Mouse (Mus musculus) cerebellum, postnatal 10 days (tissue): Measurements from ENCODE around the gene Gigyf2.

Source experiments
- DNase-seq, 2 experiments: peaks; one replicate each; pipeline ENCODE4 v3.0.0; 2021; ENCODE audit warnings: mixed read lengths in 2 of 2

Gigyf2 gene

GRCm38 (mm10) chr1:87321071-87321470, 5.7 kb upstream of the Gigyf2 start:
- DNase-seq = no peak

GRCm38 (mm10) chr1:87322778-87323177, 4.0 kb upstream of the Gigyf2 start:
- no peak for DNase-seq

GRCm38 (mm10) chr1:87324649-87325048, 2.1 kb upstream of the Gigyf2 start:
- no peak for DNase-seq

- peak in 1 of 2 experiments; percentile 64 for DNase-seq
Observed at GRCm38 (mm10) chr1:87327165-87327861, 515 bp downstream of the Gigyf2 start.

GRCm38 (mm10) chr1:87331774-87332173, 5.0 kb downstream of the Gigyf2 start:
- no peak for DNase-seq

DNA sequence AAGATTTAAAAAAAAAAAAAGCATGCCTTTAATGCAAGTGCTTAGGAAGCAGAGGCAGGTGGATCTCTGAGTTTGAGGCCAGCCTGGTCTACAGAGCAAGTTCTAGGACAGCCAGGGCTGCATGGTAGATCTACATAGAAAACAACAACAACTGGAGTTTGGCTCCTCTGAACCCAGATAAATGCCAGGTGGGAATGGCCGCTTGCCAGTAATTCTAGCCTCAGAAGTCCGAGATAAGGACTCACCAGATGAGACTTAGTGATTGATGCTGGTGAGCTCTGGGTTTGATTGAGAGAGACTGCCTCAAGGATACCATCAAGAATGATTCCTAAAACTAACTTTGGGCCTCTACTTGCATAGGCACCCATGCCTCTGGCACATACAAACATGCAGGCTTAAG, 23.8 kb downstream of the Gigyf2 start:
- peak; percentile 17 to 20 for DNase-seq

GRCm38 (mm10) chr1:87360276-87360675, 33.5 kb downstream of the Gigyf2 start:
- no peak for DNase-seq

- no peak for DNase-seq
Observed at GRCm38 (mm10) chr1:87378024-87378560, 51.3 kb downstream of the Gigyf2 start.

DNA sequence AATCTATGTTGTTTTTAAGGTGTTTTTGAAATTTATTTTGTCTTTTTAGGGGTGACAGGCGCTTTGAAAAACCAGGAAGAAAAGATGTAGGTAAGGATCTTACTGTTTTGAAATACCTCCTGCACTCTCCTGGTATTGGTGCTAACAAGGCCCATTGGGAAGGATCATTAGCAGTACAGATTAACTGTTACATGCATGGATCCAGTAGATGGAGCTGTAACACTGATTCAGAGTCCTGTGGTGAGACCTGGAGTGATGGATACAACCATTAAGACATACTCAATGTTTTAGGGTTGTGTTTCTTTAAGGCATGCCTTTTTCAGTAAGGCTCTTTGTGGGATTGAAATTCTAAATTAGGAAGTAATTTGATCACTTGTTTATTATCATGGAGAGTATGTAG, 53.1 kb downstream of the Gigyf2 start:
- peak in 1 of 2 experiments; percentile 5 for DNase-seq

DNA sequence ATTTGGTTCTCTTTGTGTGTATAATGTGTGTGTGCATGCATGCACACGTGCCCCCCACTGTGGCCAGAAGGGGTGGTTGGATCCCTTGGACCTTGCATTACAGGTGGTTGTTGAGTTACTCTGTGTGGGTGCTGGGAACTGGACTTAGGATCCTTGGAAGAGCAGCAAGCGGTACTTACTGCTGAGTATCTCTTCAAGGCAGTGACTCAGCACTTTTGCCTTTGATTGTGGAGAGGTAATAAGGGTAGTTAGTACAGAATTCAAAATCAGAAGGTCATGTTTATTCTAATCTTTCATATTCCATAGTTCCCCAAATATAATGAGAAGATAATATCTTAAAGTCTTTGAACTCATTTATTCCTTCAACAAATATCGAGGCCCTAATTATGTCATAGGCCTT, 54.4 kb downstream of the Gigyf2 start:
- DNase-seq = no peak

DNA sequence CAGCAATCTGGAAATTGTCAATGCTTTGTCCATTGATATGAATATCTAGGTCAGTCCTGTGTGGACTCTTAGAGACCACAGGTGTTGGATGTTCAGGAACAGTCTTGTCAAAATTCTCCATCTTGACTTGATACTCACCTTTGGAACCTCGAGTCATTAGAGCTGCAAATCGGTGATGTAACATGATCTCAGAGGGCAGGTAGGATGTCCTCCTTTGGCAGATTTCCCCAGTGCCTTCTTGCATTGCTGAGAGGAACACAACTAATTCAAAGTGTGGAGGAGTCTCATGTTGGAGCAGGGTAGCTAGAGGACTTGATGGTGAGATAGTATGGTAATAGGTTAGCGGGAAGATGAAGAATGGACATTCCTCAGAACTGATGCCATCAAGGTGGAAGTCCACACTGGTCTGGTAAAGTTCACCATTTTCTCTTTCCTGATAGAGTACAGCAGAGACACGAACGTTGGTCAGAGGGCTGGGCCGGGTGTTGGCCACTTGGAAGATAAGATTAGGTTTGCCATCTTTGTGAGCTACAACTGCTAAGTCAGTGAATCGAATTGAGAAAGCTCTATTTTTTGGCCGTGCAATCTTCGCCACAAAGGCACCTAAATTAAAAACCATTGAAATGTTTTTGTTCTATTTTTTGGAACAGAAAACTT, 59.8 kb downstream of the Gigyf2 start:
- DNase-seq = no peak

GRCm38 (mm10) chr1:87393444-87394195, 66.8 kb downstream of the Gigyf2 start:
- no peak for DNase-seq

- DNase-seq = peak in 1 of 2 experiments; percentile 4
Observed at GRCm38 (mm10) chr1:87394594-87394993, 67.8 kb downstream of the Gigyf2 start, which contains the start of gene Kcnj13. Gene Kcnj13, minus strand, starts transcription at chr1:87394729.

DNA sequence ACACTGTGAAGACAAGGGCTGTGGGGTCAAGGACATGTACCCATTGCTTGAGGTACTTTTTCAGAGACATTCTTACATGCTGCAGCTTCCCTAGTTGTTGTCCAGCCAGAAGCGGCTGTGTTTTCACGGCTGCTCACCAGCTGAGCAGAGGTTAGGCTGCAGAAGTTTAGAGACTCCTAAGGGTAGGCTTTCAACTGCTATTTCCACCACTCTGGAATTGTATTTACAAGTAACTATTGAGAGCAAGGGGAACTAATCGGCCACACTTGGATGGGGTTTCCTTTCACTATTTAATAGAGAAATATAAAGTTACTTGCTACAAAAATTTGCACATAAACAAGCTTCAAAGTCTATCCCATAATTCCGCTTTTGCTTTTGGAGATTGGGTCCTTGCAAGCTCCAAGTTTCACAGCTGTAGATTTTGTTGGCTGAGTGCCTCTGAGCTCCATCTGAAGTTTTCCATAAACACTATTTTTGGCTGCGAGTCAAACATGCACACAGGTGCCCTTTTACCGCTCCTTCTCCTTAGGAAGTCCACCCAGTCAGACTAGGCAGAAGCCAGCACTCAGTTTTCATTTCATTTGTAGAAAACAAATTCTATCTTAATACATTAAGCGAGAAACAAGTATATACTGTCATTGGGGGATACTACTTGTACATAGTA, 70.3 kb downstream of the Gigyf2 start:
- DNase-seq = peak; percentile 7 to 12

GRCm38 (mm10) chr1:87404710-87405109, 77.9 kb downstream of the Gigyf2 start:
- DNase-seq = no peak

DNA sequence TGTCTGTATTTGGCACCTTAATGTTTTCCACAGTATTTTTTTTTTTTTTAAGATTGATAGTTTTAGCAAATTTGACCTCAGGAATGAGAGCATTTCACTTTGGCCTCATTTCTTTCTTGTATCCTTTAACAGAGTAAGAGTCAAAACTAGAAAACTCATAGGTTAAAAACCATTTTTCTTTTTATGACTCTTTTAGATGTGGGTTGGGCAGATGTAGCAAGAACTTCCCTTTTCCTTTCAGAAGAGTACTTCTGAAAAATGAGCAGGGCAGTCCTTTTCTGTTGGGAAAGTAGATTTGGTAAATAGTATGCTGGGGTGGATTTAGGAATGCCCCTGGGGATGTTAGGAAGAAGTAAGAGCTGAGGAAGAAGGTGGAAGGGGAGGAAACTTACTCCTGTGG, 79.2 kb downstream of the Gigyf2 start:
- no peak for DNase-seq

DNA sequence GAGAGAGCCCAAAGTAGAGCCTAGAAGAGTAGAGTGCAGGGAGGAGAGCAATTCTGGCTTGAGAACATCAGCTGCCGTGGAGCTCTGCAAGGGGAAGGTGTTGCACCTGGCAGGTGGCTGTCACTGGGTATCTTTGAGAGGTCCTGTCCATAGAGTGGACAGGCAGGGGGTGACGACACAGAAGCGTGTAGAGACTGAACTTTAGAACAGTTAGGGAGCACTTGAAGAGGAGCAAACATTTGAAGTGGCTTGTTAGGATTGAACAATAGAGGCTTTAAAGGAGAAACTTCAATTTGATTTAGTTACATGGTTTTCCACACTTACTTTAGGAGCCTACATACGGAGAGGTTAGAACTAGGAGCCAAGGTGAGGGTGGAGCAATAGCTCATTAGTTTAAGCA, 82.6 kb downstream of the Gigyf2 start:
- DNase-seq = no peak

- peak; percentile 30 to 38 for DNase-seq
Observed at GRCm38 (mm10) chr1:87418733-87419132, 91.9 kb downstream of the Gigyf2 start.

- DNase-seq = no peak
Observed at GRCm38 (mm10) chr1:87435125-87435524, 108.3 kb downstream of the Gigyf2 start.

GRCm38 (mm10) chr1:87436583-87436982, 109.8 kb downstream of the Gigyf2 start:
- DNase-seq = peak in 1 of 2 experiments; percentile 7

GRCm38 (mm10) chr1:87447183-87448104, 120.6 kb downstream of the Gigyf2 start:
- peak; percentile 83 to 89 for DNase-seq

DNA sequence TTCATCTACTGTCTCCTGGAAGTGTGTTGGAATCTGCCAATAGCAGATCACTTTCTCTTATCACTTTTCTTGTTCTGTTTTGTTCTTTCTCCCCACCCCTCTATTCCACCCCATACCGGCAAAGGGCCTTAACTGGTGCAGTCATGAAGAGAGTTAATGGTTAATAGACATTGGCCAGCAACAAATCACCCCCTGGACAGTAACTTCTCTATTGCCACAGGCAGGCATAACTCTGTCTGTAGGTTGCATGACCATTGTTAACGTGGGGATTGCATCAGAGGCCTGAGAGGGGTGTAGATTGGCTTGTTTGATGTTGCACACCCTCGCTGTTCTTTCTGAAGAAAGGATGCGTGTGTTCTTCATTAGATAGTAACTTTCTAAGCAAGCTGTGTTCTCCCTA, 122.6 kb downstream of the Gigyf2 start:
- no peak for DNase-seq
